Mouse (Mus musculus): ENCODE results near the gene Nudt6.

The Nudt6 gene

DNA sequence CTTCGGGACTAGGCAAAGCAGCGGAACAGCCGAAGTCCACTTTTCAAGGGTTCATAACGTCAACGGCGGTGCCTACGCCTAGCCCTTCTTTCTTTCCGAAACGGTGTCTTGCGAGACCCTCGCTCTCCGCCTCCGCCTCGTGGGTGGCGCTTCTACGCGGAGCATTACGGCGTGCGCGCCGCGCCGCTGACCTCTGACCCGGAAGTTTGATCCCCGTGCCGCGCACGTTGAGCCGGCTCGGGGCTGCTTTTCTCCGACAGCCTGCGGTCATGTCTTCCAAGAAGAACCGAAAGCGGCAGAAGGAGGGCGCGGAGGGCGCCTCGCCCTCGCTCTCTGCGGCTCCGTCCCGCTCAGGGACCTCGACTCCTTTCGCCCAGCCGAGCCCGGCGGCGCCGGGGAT lies at the start of gene Nudt6:
Nudt6 (minus strand) TSS at position 140 of the 400 bp plus-strand sequence.
- peak; percentile 86 for DNase-seq

DNA sequence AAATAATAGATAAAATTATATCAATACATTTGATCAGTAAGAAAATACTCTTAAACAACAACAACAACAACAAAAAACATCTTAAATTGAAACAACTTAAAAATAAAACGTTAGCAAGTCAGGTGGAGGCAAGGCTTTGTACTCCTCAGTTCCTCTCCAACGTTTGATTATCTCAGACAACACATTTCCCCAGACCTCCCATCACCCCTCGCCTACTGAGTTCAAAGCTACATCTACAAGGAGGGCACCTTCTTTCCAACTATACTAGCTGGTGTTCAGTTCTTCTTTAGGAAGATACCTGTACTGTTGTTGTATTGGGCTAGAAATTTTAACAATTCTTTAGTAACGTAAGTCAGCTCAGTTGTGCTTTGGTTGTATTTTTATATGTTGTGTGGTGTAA lies 49.3 kb upstream of the Nudt6 start:
- DNase-seq: no peak

DNA sequence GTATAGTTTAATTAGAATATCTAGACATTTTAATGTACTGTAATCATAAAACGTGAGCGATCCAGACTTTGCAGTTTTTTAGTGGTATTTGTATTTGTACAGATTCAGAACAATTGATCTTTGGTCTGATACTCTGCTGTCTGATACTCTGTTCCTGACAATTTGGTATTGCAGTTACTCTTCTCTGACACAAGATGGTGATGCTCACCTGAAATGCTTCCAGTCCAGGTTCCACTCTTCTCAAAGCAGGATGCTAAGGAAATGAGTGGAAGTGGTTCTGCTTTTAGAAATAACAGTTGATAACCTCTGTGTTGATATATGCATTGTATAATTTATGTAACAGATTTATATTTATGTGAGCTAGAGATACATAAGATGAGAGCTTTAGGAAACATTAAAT lies 48.2 kb upstream of the Nudt6 start:
- no peak for DNase-seq

DNA sequence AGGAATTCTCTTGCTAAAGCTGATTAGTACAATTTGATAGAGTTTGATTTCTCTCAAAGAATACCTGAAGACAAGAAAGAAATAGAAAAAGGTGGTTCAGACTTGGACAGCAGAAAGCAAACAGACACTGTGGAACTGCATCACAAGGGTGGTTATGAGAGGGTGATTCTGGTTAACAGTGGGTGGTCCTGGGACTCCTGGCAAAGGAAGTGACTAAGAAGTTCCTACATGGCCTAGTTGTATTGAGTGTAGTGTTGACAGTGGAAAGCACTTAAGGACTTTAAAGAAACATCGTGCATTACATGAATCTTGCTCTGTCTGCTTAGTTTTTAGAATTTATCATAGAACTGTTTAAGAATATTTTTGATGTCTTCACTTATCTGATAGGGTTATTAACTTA lies 36.0 kb upstream of the Nudt6 start:
- no peak for DNase-seq

- no peak for DNase-seq
Observed at GRCm38 (mm10) chr3:37443409-37443808, 23.4 kb upstream of the Nudt6 start.

DNA sequence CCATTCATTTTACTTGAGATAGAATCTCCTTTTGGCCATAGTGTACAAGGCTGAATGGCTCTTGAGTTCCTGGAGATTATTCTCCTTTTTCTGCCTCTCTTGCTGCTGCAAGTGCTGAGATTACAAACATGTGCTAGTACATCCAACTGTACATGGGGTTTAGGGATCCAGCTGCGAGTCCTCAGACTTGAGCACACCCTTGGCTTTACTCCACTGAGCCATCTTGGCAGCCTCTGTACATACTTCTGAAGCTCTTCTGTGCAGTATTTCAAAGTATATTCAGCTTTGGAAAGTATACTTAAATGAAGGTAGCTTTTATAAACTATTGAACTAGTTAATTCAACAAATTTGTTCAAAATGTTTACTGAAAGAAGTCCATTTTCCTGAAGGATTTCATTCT lies 19.8 kb upstream of the Nudt6 start:
- no peak for DNase-seq

- no peak for DNase-seq
Observed at GRCm38 (mm10) chr3:37430359-37430758, 10.3 kb upstream of the Nudt6 start.

DNA sequence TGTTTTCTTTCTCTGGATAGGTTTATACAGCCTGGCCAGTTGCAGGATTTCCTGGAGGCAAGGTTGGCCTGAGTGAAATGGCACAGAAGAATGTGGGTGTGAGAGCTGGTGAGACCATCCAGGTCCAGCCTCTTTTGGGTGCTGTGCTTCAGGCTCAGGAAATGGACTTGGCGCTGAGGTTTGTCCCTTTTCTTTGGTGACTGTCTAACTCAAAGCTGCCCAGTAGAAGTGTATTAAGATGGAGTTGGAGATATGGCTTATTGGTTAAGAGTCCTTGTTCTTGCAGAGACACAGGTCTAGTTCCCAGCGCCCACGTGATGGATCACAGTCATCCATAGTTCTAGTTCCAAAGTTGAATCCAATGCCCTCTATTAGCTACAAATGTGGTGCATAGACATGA lies 6.1 kb upstream of the Nudt6 start:
- no peak for DNase-seq

DNA sequence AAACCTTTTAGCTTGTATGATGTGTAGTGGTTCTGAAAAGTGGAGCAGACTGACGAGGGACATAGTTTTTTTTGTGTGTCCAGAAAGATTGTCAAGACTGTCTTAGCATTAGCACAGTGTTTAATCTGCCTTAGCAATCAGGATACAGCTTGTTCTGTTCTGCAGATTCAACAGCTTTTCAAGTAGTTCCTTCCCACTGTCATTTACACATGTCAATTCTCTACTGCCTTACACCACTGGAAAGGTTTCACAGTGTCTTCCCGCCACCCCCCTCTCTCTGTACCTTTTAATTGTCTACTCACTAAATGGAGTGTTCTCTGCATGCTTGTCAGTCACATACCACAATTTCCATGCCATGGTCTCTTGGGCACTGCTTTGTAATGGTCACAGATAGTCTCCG lies 1.2 kb upstream of the Nudt6 start:
- DNase-seq: no peak

DNA sequence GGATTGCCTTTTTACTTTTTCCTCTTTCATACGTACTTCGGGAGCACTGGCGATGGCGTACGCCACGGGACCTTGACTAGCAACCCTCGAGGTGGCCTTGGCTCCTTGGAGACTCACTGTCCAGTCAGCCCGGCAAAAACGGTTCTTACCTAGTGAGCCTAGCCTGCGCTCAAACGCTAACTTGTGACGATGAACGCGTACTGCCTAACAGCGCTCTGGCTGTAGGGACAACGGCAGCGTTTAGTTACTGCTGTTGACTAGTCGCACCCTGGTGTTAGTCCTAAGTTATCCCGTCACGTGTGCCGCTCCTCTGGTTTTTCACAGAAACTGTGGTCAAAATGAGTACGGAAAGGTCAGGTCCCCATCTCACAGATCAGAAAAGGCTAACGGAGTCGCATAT lies 630 bp upstream of the Nudt6 start:
- DNase-seq: no peak

DNA sequence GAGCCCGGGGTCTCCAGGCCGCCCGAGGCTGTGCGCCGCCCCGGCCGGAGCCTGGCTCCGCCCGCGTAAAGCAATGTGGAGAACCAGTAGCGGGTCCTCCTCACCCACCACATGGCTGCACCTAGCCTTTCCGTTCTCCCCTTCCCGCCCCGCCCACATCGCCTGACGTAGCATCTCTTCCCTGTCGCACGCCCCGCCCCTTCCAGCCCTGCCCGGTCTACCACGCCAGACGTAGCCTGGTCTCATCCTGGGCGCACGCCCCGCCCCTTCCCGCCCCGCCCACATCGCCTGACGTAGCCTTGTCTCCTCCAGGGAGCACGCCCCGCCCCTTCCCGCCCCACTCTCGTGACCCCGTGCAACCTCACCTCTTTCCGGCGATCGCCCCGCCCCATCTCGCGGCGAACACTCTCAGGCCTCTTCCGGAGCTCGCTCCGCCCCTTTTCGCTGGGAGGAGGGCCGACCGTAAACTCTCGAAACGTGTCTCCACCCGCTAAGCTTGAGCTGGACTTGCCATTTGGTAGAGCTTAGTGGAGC lies 486 bp downstream of the Nudt6 start, which contains the start of gene Spata5:
Spata5 (plus strand) TSS at position 439 of the 534 bp plus-strand sequence.
- DNase-seq: peak; percentile 98

- no peak for DNase-seq
Observed at GRCm38 (mm10) chr3:37418961-37419457, 1.0 kb downstream of the Nudt6 start.

DNA sequence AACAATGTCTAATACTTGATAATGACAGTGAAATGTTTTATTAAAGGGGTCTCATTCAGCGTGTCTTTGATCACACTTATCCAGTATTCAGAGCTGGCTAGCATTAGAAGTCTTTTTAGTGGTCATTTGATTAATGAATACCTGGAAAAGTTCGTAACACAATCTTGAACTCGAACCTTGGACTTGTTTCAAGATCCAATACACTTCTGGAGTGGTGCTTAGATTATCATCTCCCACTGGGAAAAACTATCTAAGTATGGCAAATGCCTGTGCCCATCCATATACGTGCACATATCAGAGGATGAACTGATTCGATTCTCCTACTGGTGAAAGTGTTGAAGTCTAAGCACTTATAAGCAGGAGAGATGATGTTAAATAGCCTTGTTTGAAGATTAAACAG lies 1.7 kb downstream of the Nudt6 start:
- DNase-seq: no peak

- DNase-seq: peak; percentile 54
Observed at GRCm38 (mm10) chr3:37414413-37414960, 5.5 kb downstream of the Nudt6 start.

- DNase-seq: no peak
Observed at GRCm38 (mm10) chr3:37413446-37413845, 6.6 kb downstream of the Nudt6 start.

DNA sequence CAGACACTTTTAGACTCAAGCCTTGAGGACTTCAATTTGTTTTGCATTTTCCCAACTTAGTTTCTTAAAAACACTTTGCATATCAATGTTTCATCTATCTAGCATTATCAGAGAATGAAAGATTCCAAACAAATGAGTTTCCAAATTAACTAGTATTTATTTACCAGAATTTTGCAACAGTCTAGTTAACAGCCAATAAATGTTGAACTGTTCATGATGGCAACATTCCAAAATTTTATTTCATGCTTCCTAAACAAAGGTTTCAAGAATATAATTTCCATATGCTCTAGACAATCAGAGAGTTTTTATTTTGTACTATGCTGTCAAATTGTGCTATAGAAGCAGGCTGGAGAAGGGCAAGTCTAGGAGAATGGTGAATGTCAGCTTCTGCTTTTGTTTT lies 12.4 kb downstream of the Nudt6 start:
- DNase-seq: no peak

DNA sequence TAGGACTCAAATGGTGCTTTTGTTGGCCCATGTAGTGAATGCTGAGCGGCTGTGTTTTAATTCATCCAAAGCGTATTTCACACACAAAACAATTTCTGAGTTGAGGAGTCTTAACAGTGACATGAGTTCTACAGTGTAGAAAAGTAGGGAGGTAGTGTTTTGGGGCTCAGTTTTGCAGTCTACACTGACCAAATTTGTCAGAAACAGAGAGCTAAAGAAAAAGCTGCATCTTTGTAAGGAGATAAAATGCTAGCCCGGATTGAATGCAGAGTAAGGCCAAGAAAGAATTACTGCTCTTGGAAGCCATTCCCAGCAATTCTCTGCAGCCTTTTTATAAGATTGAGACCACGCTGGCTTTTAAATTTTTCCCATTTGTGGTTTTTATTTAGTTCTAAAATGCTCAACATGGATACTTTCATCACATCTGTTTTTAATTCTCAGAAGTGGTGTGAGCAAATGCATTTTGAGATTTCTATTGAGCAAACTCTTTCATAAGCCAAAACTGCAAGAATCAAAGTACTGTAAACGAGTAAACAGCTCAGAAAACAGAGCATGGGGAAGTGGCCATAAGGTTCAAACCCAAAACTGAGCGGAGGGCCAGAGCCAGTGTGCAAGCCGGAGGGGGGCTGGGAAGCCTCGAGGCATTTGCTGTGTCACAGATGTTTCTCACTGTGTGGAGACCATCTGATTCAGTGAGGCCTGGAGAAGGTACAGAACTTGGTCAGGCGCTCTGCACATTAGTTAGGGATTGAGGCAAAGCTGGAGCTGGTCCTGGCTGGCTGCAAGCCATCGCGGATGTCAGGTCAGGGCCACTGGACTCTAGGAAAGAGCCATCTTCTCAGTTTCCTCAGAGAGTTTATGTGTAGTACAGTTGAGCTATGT lies 18.0 kb downstream of the Nudt6 start:
- DNase-seq: no peak

- DNase-seq: no peak
Observed at GRCm38 (mm10) chr3:37398661-37399395, 21.2 kb downstream of the Nudt6 start.

DNA sequence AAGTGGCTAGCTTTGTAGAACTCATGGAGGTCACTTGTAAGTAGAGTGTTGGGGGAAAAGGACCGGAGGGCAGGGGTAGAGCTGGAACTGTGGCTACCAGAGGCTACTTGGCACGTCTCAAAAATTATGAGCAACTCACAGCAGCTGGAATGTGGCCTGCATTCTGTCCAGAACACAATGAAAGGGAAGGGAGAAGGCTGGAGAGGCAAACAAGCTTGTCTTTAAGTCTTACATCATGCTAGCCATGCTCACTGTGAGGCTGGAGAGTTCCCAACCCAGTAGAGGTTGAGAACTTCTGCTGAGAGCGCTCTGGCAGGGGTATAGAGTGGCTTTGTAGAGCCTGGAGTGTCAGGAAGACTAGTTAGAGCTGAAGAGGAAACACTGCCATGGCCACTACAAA lies 22.4 kb downstream of the Nudt6 start:
- no peak for DNase-seq

- no peak for DNase-seq
Observed at GRCm38 (mm10) chr3:37396930-37397608, 22.9 kb downstream of the Nudt6 start.

DNA sequence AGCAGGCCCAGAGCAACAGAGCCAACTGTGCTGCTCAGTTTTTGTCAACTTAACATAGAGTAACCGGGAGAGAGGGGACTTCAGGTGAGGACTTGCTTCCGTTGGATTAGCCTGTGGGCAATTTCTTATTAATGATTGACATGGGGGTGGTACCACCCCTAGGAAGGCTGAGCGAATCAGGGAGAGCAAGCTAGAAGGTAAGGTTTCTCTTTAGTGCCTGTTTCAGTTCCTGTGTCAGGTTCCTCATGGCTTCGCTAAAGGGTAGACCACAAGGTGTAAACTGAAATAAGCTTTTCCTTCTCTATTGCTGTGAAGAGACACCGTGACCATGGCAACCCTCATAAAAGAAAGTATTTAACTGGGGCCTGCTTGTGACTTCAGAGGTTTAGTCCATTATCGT lies 32.7 kb downstream of the Nudt6 start:
- DNase-seq: no peak

- DNase-seq: no peak
Observed at GRCm38 (mm10) chr3:37383096-37383765, 36.8 kb downstream of the Nudt6 start.
